Mouse (Mus musculus): ENCODE measurements at regions not wholly inside any gene's neighbourhood (a gene's known extent, or its start where the extent isn't known, plus 50 kb on each side); places are given as distances from the start of the nearest gene placed in this dataset.

- no peak for DNase-seq
These were observed 530.2 kb upstream of the Pdcd1 start for GRCm38 (mm10) chr1:94582526-94582925.

DNA sequence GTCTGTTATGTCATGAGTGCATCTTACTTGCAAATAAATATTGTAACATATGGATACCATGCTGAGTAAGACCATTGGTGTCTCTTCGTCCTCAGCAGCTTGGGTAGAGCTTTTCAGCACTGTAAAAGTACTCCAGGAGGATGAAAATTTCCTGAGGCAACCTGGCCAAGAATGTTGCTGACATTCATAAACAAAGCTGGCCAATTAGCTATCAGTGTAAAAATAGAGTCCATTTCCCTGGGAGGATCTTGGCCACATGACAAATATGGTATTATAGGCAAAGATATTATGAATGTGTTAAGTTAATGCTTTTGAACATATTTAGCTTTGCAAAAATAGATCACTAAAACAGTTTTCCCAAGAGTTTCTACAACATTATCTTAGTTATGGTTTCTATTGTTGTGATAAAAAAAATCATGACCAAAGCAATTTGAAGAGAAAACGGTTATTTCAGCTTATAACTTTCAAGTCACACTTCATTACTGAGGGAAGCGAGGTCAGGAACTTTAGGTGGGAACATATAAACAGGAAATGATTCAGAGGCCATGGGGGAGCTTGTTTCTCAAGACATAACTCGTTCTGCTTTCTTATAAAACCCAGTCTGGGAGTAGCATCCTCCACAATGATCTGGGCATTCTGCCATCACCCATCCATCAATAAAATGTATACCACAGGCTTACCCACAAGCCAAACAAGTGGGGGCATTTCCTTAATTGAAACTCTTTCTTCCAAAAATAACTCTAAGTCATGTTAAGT lies 529.5 kb upstream of the Pdcd1 start:
- DNase-seq = no peak

DNA sequence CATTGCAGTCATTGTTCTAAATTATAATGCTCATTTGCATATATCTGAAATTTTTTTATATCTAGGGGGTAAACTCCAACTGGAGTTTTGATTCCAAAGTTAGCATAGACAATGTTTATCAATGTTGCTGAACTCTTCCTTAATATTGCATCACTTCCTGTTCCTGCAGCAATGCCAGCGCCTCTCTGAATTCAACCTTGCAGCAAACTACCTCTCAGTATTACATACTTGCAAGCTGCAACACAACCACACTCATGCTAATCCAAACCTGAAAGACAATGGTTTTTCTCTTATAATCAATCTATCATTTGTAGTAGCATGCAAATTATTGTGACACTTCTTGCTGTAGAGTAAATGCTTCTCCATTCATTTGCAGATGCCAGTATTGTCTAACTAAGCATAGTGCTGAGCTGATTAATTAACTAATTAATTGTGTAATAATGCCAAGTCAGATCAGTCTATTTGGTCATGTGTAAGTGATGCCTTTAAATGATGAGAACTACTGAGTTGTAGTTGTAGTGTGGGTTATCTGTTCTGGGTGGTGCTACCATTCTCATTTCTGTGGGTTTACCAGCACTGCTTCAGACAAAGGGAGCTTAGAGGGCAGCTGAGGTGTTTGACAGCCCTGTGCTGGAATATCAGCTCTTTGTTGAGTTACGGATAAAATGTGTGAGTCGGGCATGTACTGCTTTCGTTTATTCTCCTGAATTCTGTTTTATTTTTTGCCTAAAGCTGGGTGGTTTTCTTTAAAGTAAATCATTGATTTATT lies 480.6 kb upstream of the Pdcd1 start:
- no peak for DNase-seq

GRCm38 (mm10) chr1:94504080-94504520 lies 451.7 kb upstream of the Pdcd1 start:
- DNase-seq = no peak

GRCm38 (mm10) chr1:94503379-94504079 lies 451.2 kb upstream of the Pdcd1 start:
- no peak for DNase-seq

DNA sequence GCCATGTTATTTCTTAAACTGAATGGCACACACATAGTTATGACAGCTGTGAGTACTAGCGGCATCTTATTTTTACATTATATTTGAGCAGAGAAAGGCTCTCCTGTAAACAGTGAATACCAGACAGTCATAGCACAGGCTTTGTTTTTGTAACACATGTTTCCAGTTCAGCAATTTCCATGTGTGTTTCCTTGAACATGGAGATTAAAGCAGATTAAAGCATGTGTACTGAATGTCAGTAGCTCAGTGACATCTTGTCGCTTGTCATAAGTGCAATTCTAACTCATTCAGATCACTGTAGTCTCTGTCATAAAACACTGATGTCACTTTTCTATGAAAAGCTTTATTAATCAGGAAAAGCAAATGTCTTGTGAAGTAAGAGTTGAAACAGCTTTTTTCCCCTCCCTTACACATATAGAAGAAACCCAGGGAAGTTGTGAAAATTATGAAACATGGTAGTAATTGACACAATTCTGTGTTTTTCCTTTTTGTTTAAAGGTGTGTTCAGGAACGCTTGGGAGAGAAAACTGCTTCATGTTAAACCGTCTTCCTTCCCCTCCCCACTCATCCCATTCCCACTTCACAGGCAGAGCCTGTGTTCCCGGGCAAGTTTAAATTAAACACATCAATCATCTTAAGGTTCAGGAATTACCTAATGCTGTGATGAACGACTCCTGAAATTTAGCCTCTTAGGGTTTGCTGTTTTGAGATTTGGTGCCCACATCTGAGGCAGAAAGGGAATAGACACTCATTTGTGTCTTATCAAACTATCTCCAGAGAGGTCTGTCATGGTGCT lies 449.9 kb upstream of the Pdcd1 start:
- no peak for DNase-seq

DNA sequence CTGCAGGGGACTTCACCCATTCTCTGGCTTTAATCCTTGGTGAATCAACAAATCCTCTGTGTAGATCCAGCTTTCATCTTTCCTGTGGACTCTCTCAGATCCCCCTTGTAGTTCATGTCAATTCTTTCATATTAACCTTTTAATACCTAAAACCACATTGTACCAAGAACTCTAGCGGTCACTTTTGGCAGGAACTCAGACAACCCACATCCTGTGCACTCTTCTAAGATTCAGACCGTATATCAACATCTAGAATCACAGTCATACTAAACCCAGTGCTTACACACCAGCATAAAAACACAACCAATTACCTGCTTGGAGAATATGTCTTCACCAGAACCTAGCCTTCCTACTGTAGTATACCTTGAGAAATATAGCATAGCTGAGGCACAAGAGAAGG lies 444.6 kb upstream of the Pdcd1 start:
- DNase-seq = no peak

GRCm38 (mm10) chr1:94496341-94496740 lies 444.0 kb upstream of the Pdcd1 start:
- no peak for DNase-seq

GRCm38 (mm10) chr1:94487062-94487461 lies 434.7 kb upstream of the Pdcd1 start:
- no peak for DNase-seq

DNA sequence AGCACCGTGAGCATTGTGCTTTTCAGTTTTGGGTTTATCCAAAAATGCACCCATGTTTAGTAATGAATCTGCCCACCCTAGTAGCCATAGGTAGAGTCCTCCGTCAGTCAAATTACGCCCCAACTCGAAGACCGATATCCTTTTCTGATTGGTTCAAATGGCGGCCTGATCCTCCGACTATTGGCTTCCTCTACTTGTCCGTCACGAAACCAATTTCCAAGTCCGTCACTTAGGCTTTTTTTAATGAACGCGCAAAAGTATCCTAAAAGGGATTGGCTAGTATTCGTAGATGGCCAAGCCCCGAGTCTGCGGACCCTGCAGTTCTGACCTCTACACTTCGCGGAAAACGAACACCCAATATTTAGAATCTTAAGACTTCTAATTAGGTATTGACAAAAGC lies 417.5 kb upstream of the Pdcd1 start:
- DNase-seq = peak; percentile 6

DNA sequence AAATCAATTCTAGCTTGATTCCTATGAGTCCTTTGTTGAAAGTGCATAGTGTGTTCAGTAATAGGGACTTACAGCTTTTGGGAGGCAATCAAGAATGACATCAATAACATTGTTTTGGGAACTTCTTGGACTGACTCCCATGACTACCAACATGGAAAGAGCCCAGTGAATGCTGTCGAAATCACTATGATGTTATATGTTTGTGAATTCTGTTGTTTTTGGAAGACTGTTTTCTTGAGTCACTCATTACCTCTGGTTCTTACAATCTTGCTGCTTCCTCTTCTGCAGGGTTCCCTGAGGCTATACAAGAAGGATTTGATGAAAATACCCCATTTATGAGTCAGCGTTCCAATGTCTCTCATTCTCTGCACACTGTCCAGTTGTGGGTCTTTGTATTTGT lies 371.4 kb upstream of the Pdcd1 start:
- no peak for DNase-seq

DNA sequence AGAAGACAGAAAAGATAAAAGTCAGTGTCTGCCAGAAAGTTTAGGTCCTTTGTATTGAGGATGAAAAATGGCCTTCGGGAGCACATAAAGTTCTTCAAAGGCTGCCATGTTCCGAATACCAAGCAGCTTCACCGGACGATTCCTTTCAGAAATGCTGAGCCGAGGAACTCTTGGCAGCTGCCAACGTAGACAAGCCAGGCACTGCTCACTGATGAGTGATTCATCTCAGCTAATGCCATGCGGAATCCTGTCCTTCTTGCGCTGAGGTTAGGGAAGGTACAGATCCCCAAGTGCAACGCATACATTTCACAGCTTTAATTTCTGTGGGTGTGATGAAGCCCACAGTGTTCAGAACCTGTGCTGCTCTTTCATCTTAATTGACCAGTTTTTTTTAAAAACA lies 360.7 kb upstream of the Pdcd1 start:
- DNase-seq = no peak

DNA sequence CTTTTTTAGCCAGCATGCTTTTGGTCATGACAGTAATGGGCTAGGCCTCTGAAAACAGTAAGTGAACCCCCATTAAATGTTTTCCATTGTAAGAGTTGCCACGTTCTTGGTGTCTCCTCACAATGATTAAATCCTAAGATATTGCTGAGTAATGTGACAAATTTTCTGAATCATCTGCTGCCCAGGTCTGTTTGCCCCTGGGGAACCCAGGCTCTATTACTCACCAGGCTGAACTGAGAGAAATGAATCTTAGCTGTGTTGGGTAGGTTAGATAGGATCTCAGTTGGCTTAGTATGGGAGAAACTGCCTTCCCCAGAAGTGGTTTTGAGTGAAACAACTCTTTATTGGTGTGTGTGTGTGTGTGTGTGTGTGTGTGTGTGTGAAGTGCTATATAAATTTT lies 314.3 kb upstream of the Pdcd1 start:
- DNase-seq = no peak

GRCm38 (mm10) chr1:94356996-94357395 lies 304.6 kb upstream of the Pdcd1 start:
- DNase-seq = no peak

GRCm38 (mm10) chr1:94355873-94356272 lies 303.5 kb upstream of the Pdcd1 start:
- DNase-seq = no peak

DNA sequence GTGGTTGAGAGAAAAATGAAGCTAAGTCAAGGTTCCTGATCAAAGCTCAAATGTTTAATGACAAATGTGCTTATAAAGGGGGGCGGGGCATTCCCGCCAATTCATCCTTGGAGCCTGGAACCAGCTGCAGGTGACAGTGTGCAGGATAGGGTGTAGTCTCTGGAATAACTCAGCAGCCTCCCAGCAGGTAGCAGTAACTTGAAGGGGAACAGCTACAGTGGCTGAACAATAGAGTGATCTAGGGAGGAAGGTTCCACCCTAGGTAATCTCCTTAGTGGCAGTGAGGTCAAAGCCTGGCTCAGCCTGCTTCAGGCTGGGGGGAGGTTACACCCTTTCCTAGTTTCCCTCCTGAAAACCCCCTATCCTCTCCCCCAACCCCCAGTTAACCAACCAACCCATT lies 290.2 kb upstream of the Pdcd1 start:
- DNase-seq = no peak

- DNase-seq = no peak
These were observed 288.9 kb upstream of the Pdcd1 start for GRCm38 (mm10) chr1:94341237-94341636.

DNA sequence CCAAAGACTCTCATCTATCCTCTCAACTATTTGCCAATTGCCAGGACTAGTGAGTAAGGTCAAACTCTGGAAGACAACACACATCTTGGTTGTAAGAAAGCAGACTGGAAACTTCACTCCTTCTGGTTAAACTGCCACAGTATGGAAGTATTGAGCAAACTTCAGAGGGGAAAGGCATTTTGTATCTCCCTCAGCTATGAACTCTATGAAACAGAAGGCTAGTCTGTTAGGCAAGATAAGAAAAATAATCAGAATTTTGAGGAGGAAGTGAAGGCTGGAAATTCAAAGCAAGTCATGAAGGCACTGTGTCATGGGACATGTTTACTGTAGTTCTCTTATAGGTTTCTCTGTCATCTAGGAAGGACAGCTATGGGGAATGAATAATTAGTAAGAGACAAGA lies 265.7 kb upstream of the Pdcd1 start:
- no peak for DNase-seq

DNA sequence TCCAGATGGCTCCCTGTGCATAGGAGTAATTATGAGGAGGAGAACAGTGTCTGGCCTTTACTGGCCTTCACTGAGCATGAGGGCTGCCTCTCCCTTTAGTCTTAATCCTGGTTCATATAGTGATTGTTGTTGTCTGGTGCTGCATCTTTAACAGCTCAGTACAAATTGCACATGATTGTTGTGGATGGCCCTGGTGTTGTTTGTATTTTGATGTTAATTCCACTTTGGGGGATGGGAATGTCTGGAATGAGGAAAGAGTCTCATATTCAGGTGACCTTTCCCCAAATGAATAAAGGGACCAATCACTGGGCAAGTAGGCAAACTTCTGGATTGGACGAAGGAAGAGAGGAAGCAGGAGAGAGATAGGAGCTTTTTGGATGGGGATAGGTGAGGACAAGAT lies 246.0 kb upstream of the Pdcd1 start:
- DNase-seq = no peak

- no peak for DNase-seq
These were observed 220.2 kb upstream of the Pdcd1 start for GRCm38 (mm10) chr1:94272569-94272968.

DNA sequence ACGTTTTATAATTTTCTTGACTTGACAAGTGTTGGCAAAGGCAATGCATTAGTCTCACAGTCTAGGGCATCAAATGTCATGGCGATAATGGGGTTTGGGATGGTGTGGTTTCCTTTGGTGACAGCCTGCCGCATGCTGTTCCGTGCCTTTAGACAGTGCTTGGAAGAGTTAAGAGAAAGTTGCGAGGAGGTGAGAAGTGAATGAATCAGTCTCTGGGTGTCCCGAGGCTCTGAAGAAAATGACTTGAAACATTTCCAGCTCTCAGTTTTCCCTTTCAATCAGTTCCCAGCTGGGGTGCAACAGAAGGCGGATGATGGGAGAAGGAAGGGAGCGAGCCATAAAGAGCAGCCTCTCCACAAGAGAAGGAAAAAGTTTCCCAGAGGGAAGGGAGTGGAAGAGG lies 211.0 kb upstream of the Pdcd1 start:
- DNase-seq = no peak

- DNase-seq = no peak
These were observed 183.1 kb upstream of the Pdcd1 start for GRCm38 (mm10) chr1:94235426-94235825.

GRCm38 (mm10) chr1:94221006-94221405 lies 168.7 kb upstream of the Pdcd1 start:
- DNase-seq = no peak
